Mouse (Mus musculus): ENCODE data around the gene March6.

GRCm38 (mm10) chr15:31431847-31432246, 99.0 kb downstream of the March6 start:
- TF ChIP-seq POLR2A (IDR thresholded peaks at IDR 0.05; ENCODE audit: borderline replicate concordance, extremely low read depth, insufficient read depth, insufficient read length, poor library complexity, severe bottlenecking) (no peak), CTCF (IDR thresholded peaks at IDR 0.05; ENCODE audit: borderline replicate concordance, extremely low read depth, insufficient read depth, insufficient read length) (no peak)
